Mouse (Mus musculus) small intestine, adult 2 months (tissue): Measurements from ENCODE around the gene Gm5458.
"Not testable (repeated sequence)": the region's sequence is repeated elsewhere in the genome, so short reads cannot be mapped to it uniquely, and the experiment has no call there.

Experiments
- CTCF ChIP-seq: fragments of 200-500 bp; IDR thresholded peaks from 2 replicates; pipeline ENCODE4 v1.5.1; 2012; ENCODE audit warnings: low read depth, mild to moderate bottlenecking, control low read depth, inconsistent platforms, low read length, moderate library complexity, mixed read lengths; ENCODE audit not compliant: insufficient replicate concordance, insufficient read length; ENCODE audit errors: extremely low read depth
- POLR2A ChIP-seq: fragments of 200-500 bp; IDR thresholded peaks from 2 replicates; pipeline ENCODE4 v1.6.1; 2012; ENCODE audit warnings: low read depth, mild to moderate bottlenecking, control low read depth, inconsistent platforms, low read length, moderate library complexity

DNA sequence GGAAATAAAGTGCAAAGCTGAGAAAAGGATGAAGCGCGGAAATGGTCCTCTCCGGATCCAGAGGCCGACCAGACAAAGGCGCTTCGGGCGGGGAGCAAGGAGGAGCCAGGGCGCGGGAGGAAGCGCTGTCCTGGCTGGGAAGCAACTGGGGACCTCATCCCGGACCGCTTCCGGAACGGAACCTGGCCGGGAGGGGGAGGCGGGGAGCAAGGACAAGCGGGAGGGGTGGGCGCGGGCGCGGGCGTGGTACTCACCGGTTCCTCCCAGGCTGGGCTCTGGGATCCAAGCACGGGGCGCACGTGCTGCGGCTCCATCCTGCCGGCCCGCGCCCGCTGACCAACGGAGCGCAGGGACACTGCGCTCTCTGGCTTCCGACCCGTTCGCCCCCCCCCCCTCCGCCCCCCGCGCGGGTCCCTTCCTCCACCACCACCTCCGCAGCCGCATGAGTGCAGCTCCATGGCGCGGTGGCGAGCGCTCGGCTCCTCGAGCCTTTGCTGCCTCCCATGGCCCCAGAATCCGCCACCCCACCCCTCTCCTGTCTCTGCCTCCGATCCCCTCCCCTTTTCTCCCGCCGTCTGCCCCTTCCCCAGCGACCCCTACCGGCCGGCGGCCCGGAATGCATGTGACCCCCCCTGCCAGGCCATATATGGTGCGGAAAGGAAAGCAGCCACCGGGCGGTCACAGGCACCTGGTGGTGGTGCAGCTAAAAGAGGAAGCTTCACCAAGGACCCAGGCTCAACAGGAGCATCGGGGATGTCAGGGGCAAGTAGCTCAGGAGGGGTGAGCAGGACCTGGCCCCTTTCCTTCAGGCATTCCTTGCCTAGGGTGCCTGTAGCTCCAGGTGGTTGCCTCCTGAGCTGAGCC, 17.3 kb downstream of the Gm5458 start, which contains the start of gene Gm2237:
- not testable (repeated sequence) for TF ChIP-seq POLR2A, CTCF
